Comparison of ENCODE assay signal across 2 mouse cellular contexts in the genomic region with DNA sequence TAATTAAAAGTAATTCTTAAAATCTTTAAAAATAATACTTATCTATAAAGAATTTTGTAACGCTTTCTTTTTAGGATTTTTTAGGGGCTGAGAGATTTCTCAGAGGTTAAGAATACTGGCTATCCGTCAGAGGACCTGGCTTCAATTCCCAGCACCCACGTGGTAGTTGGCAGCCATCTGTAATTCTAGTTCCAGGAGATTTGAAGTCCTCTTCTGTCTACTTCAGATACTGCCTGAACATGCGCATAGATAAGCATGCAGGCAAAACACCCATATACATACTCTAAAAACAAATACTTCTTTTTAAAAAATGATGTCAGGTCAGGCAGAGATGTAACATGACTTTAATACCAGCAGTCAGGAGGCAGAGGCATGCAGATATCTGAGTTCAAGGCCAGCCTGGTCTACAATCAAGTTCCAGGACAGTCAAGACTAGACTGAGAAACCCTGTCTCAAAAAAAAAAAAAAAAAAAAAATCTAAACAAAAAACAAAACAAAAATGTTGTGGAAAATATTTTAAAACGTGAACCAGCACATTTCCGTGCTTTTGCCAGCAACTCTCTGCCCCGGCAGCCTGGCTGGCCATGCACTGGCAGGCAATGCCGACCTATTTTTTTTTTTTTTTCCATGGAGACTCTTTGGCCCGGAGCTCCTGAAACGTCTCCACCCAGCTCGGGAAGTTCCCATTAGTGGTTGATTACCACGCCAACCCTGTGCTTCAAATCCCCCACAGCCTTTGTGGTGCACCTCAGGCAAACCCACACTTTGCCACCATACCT.
TF ChIP-seq lines count a peak whose summit lies in the region.

No protein-coding gene starts in this region.

TF ChIP-seq in CH12.LX, 34 proteins besides CTCF, POLR2A, EP300 and RAD21:
- TF ChIP-seq ZNF384 (IDR thresholded peaks at IDR 0.05; ENCODE audit: low read depth, low read length) (peak; percentile 76), GABPA (IDR thresholded peaks at IDR 0.05; ENCODE audit: insufficient replicate concordance, low read depth, low read length) (no peak), MAFK (IDR thresholded peaks at IDR 0.05; ENCODE audit: insufficient replicate concordance, low read length) (no peak), BHLHE40 (IDR thresholded peaks at IDR 0.05; ENCODE audit: low read depth, low read length) (peak; percentile 50), KAT2A (IDR thresholded peaks at IDR 0.05; ENCODE audit: insufficient replicate concordance, low read length) (no peak)
TF ChIP-seq in CH12.LX: peak in this region for 2.

TF ChIP-seq in MEL, 35 proteins besides CTCF, POLR2A, EP300 and RAD21:
- TF ChIP-seq NRF1 (IDR thresholded peaks at IDR 0.05; ENCODE audit: insufficient read depth, low read depth, low read length, poor library complexity, severe bottlenecking): peak; percentile 51; the same call in 1 of the 2 replicates
- peak; percentile 62; the same call in 1 of the 2 replicates for TF ChIP-seq USF1 (IDR thresholded peaks at IDR 0.05; ENCODE audit: low read depth, low read length)
- TF ChIP-seq MAX (IDR thresholded peaks at IDR 0.05; ENCODE audit: low read length): peak; percentile 95
- no peak for TF ChIP-seq POLR2AphosphoS5 (IDR thresholded peaks at IDR 0.05; ENCODE audit: borderline replicate concordance, low read depth, low read length)
- peak; percentile 74 for TF ChIP-seq ZNF384 (IDR thresholded peaks at IDR 0.05; ENCODE audit: low read depth, low read length)
- peak; percentile 59; the same call in 1 of the 2 replicates for TF ChIP-seq MXI1 (IDR thresholded peaks at IDR 0.05; ENCODE audit: low read depth, low read length)
- 0 out of 2 replicates have a peak, but pooled peaks have one; percentile 14 for TF ChIP-seq TBP (IDR thresholded peaks at IDR 0.05; ENCODE audit: low read depth, low read length)
- no peak for TF ChIP-seq RCOR1 (IDR thresholded peaks at IDR 0.05; ENCODE audit: low read depth, low read length)
- peak; percentile 54; the same call in 1 of the 2 replicates for TF ChIP-seq GATA1 (IDR thresholded peaks at IDR 0.05; ENCODE audit: low read depth, low read length)
- peak; percentile 88 for TF ChIP-seq MYC (IDR thresholded peaks at IDR 0.05; ENCODE audit: low read depth, low read length)
